Mouse (Mus musculus) regulatory T cell (primary cell): ENCODE data around the gene Nfatc3.

Experiments used
- in situ Hi-C: fragments of 300-600 bp; cut with MboI, MseI; formaldehyde crosslinking; loops from one replicate; pipeline ENCODE4 v1.15.1; 2025; ENCODE audit warnings: high pct_unique_total_duplicates

The Nfatc3 gene

GRCm38 (mm10) chr8:106115897-106116296, 57.3 kb downstream of the Nfatc3 start:
- in situ Hi-C loops = no loop called here

GRCm38 (mm10) chr8:106123443-106123842, 64.8 kb downstream of the Nfatc3 start:
- in situ Hi-C loops = no loop called here

GRCm38 (mm10) chr8:106126055-106126454, 67.4 kb downstream of the Nfatc3 start:
- in situ Hi-C loops = no loop called here

GRCm38 (mm10) chr8:106127054-106127453, 68.4 kb downstream of the Nfatc3 start:
- in situ Hi-C loops = no loop called here

GRCm38 (mm10) chr8:106127882-106128410, 69.3 kb downstream of the Nfatc3 start:
- in situ Hi-C loops = no loop called here

GRCm38 (mm10) chr8:106129232-106129930, 70.7 kb downstream of the Nfatc3 start:
- in situ Hi-C loops = no loop called here

GRCm38 (mm10) chr8:106129997-106130396, 71.4 kb downstream of the Nfatc3 start:
- in situ Hi-C loops = no loop called here

GRCm38 (mm10) chr8:106130505-106130904, 71.9 kb downstream of the Nfatc3 start:
- in situ Hi-C loops = no loop called here

- in situ Hi-C loops = no loop called here
These were observed 72.4 kb downstream of the Nfatc3 start for GRCm38 (mm10) chr8:106131021-106131420.

- in situ Hi-C loops = no loop called here
These were observed 73.0 kb downstream of the Nfatc3 start for GRCm38 (mm10) chr8:106131488-106132222.

- in situ Hi-C loops = no loop called here
These were observed 73.7 kb downstream of the Nfatc3 start for GRCm38 (mm10) chr8:106132356-106132755.

GRCm38 (mm10) chr8:106133526-106133925, 74.9 kb downstream of the Nfatc3 start:
- in situ Hi-C loops = no loop called here

GRCm38 (mm10) chr8:106133946-106134345, 75.3 kb downstream of the Nfatc3 start:
- in situ Hi-C loops = no loop called here

- in situ Hi-C loops = no loop called here
These were observed 76.3 kb downstream of the Nfatc3 start for GRCm38 (mm10) chr8:106134751-106135571.

- in situ Hi-C loops = no loop called here
These were observed 77.0 kb downstream of the Nfatc3 start for GRCm38 (mm10) chr8:106135672-106136071.

GRCm38 (mm10) chr8:106136156-106137130, 77.8 kb downstream of the Nfatc3 start, which contains the start of gene Esrp2:
Esrp2 (minus strand) TSS chr8:106136974.
- in situ Hi-C loops = no loop called here

GRCm38 (mm10) chr8:106137218-106137905, 78.7 kb downstream of the Nfatc3 start:
- in situ Hi-C loops = no loop called here

- in situ Hi-C loops = no loop called here
These were observed 79.4 kb downstream of the Nfatc3 start for GRCm38 (mm10) chr8:106137906-106138477.

- in situ Hi-C loops = no loop called here
These were observed 80.0 kb downstream of the Nfatc3 start for GRCm38 (mm10) chr8:106138616-106139015.

GRCm38 (mm10) chr8:106140191-106140590, 81.6 kb downstream of the Nfatc3 start:
- in situ Hi-C loops = no loop called here
